Mouse (Mus musculus): ENCODE data around the gene Cdkn1a. TPM values are rescaled to one million over a fixed set of nuclear protein-coding genes. Genes with fewer than 3 reads are reported as not detected.
"Not testable (repeated sequence)": the region's sequence is repeated elsewhere in the genome, so short reads cannot be mapped to it uniquely, and the experiment has no call there.

The Cdkn1a gene
- total RNA-seq, 1 experiment from 2014 or later, result 9.0 TPM

- ATAC-seq (replicated peaks in 1 of 2; ENCODE audit: insufficient read depth in 1 of 2, low FRiP score in 2 of 2, low TSS enrichment in 1 of 2, low read depth in 1 of 2, poor library complexity in 2 of 2, severe bottlenecking in 2 of 2), result no peak
Measured at GRCm38 (mm10) chr17:29094310-29095181, 3.8 kb downstream of the Cdkn1a start.

DNA sequence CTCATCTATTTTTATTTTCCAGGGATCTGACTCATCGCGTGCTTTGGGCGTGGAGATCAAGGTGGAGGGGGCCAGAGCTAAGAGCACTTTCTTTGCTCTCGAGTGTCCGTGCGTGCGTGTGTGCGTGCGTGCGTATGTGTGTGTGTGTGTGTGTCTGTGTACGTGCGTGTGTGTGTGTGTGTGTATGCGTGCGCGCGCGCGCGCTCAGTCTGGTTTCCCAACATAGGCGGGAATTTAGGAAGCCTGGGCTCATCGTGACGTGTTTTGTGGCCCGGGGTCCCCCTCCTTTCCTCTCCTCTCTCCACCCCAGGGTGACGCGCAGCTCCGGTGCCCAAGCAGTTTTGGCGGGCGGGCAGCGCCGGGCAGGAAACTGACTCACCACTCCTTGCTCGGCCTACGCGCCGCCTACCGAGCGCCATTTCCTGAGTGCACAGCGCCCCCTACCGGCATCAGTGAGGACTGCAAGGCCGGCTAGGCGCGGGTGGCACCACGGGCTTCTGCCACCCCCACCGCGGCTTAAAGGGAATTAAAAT lies 4.5 kb downstream of the Cdkn1a start:
- peak; percentile 90 to 91 for ATAC-seq (replicated peaks in 1 of 2; ENCODE audit: insufficient read depth in 1 of 2, low FRiP score in 2 of 2, low TSS enrichment in 1 of 2, low read depth in 1 of 2, poor library complexity in 2 of 2, severe bottlenecking in 2 of 2)

- no peak for ATAC-seq (replicated peaks in 1 of 2; ENCODE audit: insufficient read depth in 1 of 2, low FRiP score in 2 of 2, low TSS enrichment in 1 of 2, low read depth in 1 of 2, poor library complexity in 2 of 2, severe bottlenecking in 2 of 2)
Measured at GRCm38 (mm10) chr17:29096245-29096644, 5.5 kb downstream of the Cdkn1a start.

GRCm38 (mm10) chr17:29096851-29097561 lies 6.2 kb downstream of the Cdkn1a start:
- no peak for ATAC-seq (replicated peaks in 1 of 2; ENCODE audit: insufficient read depth in 1 of 2, low FRiP score in 2 of 2, low TSS enrichment in 1 of 2, low read depth in 1 of 2, poor library complexity in 2 of 2, severe bottlenecking in 2 of 2)

DNA sequence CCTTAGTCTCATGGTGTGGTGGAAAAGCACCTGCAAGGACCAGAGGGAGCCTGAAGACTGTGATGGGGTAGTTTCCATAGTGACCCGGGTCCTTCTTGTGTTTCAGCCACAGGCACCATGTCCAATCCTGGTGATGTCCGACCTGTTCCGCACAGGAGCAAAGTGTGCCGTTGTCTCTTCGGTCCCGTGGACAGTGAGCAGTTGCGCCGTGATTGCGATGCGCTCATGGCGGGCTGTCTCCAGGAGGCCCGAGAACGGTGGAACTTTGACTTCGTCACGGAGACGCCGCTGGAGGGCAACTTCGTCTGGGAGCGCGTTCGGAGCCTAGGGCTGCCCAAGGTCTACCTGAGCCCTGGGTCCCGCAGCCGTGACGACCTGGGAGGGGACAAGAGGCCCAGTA lies 7.5 kb downstream of the Cdkn1a start:
- ATAC-seq (replicated peaks in 1 of 2; ENCODE audit: insufficient read depth in 1 of 2, low FRiP score in 2 of 2, low TSS enrichment in 1 of 2, low read depth in 1 of 2, poor library complexity in 2 of 2, severe bottlenecking in 2 of 2), result no peak

DNA sequence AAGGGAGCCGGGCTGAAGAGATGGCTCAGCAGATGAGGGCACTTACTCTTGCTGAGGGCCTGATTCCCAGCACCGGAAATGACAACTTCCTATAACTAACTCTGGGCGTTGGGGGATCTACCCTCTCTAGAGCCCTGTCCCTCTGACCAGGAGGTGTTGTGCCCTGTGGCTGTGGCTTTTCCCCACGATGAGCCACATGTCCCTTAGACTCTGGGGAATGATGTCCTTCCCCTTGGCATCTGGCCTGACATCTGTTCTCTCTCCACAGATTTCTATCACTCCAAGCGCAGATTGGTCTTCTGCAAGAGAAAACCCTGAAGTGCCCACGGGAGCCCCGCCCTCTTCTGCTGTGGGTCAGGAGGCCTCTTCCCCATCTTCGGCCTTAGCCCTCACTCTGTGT lies 8.3 kb downstream of the Cdkn1a start:
- no peak for ATAC-seq (replicated peaks in 1 of 2; ENCODE audit: insufficient read depth in 1 of 2, low FRiP score in 2 of 2, low TSS enrichment in 1 of 2, low read depth in 1 of 2, poor library complexity in 2 of 2, severe bottlenecking in 2 of 2)

DNA sequence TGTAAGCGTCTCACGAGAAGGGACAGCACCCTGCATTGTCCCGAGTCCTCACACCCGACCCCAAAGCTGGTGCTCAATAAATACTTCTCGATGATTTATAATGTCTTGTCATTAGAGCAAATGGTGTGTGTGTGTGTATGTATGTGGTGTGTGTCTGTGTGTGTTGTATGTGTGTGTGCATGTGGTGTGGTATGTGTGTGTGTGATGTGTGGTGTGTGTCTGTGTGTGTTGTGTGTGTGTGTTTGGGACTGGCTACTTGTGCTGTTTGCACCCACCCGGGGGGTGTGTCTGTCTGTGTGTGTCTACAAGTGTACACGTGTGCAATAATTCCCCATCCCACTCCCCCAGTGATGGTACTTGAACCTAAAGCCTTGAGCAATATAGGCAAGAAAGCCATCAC lies 9.9 kb downstream of the Cdkn1a start:
- no peak for ATAC-seq (replicated peaks in 1 of 2; ENCODE audit: insufficient read depth in 1 of 2, low FRiP score in 2 of 2, low TSS enrichment in 1 of 2, low read depth in 1 of 2, poor library complexity in 2 of 2, severe bottlenecking in 2 of 2)

DNA sequence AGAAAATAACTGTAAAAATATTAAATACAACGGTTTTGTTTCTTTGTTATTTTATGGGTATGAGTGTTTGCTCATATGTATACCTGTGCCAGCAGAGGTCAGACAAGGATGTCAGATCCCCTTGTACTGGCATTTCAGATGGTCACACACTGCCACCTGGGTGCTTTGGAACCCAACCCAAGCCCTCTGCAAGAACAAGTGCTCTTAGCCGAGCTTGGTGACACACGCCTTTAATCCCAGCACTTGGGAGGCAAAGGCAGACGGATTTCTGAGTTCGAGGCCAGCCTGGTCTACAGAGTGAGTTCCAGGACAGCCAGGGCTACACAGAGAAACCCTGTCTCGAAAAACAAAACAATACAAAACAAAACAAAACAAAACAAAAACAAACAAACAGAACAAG lies 19.6 kb downstream of the Cdkn1a start:
- not testable (repeated sequence) for ATAC-seq (replicated peaks in 1 of 2; ENCODE audit: insufficient read depth in 1 of 2, low FRiP score in 2 of 2, low TSS enrichment in 1 of 2, low read depth in 1 of 2, poor library complexity in 2 of 2, severe bottlenecking in 2 of 2)

GRCm38 (mm10) chr17:29111332-29111731 lies 20.6 kb downstream of the Cdkn1a start:
- peak; percentile 96 for ATAC-seq (replicated peaks in 1 of 2; ENCODE audit: insufficient read depth in 1 of 2, low FRiP score in 2 of 2, low TSS enrichment in 1 of 2, low read depth in 1 of 2, poor library complexity in 2 of 2, severe bottlenecking in 2 of 2)

- peak; percentile 29 to 72; a peak in 1 of 4 replicates for ATAC-seq (replicated peaks in 1 of 2; ENCODE audit: insufficient read depth in 1 of 2, low FRiP score in 2 of 2, low TSS enrichment in 1 of 2, low read depth in 1 of 2, poor library complexity in 2 of 2, severe bottlenecking in 2 of 2)
Measured at GRCm38 (mm10) chr17:29113591-29114352, 23.0 kb downstream of the Cdkn1a start, which contains the start of gene Rab44. TSS of gene Rab44 (plus strand) at chr17:29114145.

DNA sequence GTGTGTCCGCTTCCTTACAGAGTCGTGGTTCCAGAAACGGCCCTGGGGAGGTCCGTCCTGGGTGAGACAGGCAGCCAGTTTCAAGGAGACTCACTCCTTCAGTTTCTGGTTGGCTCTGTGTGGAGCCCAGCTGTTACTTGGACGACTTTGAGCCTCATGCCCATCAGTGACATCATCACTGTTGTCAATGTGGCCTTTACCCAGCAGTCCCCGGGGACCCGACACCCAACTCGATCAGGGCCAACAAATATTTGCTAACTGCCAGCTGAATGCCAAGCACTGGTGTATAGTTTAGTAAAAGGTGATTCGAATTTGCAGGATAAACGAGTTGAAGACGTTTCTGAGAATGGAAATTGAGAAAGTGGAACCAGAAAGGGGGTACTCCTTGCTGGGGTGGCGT lies 25.2 kb downstream of the Cdkn1a start:
- ATAC-seq (replicated peaks in 1 of 2; ENCODE audit: insufficient read depth in 1 of 2, low FRiP score in 2 of 2, low TSS enrichment in 1 of 2, low read depth in 1 of 2, poor library complexity in 2 of 2, severe bottlenecking in 2 of 2), result no peak

GRCm38 (mm10) chr17:29117006-29117648 lies 26.4 kb downstream of the Cdkn1a start:
- no peak for ATAC-seq (replicated peaks in 1 of 2; ENCODE audit: insufficient read depth in 1 of 2, low FRiP score in 2 of 2, low TSS enrichment in 1 of 2, low read depth in 1 of 2, poor library complexity in 2 of 2, severe bottlenecking in 2 of 2)

- no peak for ATAC-seq (replicated peaks in 1 of 2; ENCODE audit: insufficient read depth in 1 of 2, low FRiP score in 2 of 2, low TSS enrichment in 1 of 2, low read depth in 1 of 2, poor library complexity in 2 of 2, severe bottlenecking in 2 of 2)
Measured at GRCm38 (mm10) chr17:29118057-29118456, 27.3 kb downstream of the Cdkn1a start.

DNA sequence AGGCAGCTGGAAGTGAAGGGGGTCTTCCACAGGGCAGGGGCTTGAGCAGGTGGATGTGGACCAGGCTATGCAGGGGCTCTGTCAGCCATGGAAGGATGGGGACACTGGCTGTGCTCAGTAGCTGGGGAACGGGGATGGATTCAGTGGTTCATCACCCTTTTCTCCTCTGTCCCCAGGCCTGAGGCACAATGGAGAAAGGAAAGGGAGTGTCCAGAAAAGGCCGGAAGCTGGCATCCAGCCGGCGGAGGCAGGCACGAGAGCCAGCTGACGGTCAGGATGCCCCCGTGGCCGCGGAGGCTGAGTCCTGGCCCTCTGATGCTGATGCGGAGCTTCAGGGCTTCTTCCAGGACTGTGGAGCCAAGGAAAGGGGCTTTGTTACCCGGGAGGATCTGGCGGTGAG lies 29.9 kb downstream of the Cdkn1a start:
- ATAC-seq (replicated peaks in 1 of 2; ENCODE audit: insufficient read depth in 1 of 2, low FRiP score in 2 of 2, low TSS enrichment in 1 of 2, low read depth in 1 of 2, poor library complexity in 2 of 2, severe bottlenecking in 2 of 2), result no peak

DNA sequence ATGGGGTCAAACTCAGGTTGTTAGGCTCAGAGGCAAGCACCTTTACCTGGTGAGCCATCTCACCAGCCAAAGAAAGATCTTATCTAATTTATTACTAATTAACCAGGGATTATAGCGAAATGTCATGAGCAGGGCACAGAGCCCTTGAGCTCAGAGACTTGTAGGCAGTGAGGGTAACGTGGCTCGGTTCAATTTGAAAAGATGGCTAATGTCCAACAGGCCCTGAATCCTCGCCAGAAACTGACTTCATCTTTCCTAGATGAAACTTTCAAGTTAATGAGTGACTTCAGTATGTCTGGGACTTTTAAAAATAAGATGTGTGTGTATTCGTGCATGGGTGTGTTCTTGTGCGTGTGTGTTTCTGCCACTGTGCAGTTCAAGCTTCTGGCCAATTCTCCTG lies 32.0 kb downstream of the Cdkn1a start:
- ATAC-seq (replicated peaks in 1 of 2; ENCODE audit: insufficient read depth in 1 of 2, low FRiP score in 2 of 2, low TSS enrichment in 1 of 2, low read depth in 1 of 2, poor library complexity in 2 of 2, severe bottlenecking in 2 of 2), result no peak

DNA sequence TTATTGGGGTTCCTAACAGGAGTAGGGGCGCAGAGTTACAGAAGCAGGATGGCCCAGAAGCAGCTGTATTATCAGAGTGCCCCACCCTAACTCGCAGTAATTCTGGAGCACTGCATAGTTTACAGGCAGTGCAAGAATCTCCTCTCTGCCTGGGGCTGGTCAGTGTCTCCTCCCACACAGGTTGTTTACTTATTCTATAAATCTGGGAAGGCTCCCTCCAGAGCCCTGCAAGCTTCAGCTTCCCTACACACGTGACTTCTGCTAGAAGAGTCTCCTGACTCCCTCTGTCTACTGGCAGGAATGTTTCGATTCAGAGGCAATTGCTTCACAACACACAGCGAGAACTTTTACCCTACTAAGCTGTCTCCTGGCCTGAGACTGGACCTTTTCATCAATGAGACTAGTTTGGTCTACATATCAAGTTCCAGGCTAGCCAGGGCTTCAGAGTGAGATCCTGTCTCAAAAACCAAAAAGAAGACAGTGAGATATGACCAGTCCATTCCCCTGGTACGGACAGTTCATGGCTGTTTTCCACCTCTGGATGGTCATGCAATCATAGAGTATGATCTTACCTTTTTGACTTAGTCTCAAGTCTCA lies 32.9 kb downstream of the Cdkn1a start:
- no peak for ATAC-seq (replicated peaks in 1 of 2; ENCODE audit: insufficient read depth in 1 of 2, low FRiP score in 2 of 2, low TSS enrichment in 1 of 2, low read depth in 1 of 2, poor library complexity in 2 of 2, severe bottlenecking in 2 of 2)

DNA sequence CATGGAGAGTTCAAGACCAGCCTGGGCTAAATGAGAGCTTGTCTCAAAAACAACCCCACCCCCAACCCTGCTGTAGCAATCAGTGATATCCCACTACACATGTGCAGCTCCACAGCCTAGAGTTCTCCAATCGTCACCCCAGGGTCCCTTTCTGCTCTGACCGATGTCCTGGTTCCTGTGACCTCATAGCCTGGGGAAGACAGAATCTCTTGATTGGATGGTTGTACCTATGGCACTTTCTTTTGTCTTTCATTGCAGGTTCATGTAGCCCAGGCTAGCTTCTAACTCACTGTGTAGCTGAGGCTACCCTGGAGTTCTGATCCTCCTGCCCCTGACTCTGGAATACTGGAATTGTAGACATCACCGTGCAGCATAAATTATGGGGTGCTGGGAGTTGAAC lies 35.8 kb downstream of the Cdkn1a start:
- no peak for ATAC-seq (replicated peaks in 1 of 2; ENCODE audit: insufficient read depth in 1 of 2, low FRiP score in 2 of 2, low TSS enrichment in 1 of 2, low read depth in 1 of 2, poor library complexity in 2 of 2, severe bottlenecking in 2 of 2)
